Mouse (Mus musculus) embryonic facial prominence, embryonic 11.5 days (tissue): ENCODE measurements at regions not wholly inside any gene's neighbourhood (a gene's known extent, or its start where the extent isn't known, plus 50 kb on each side); places are given as distances from the start of the nearest gene placed in this dataset.

Experiments
- ATAC-seq: fragments of 200-750 bp; cut with Nextera tagmentation; replicated peaks from 2 replicates; pipeline ENCODE4 v1.8.0; 2017; ENCODE audit warnings: low read depth; ENCODE audit not compliant: insufficient number of reproducible peaks, low FRiP score, low TSS enrichment
- DNase-seq: peaks from one replicate; pipeline ENCODE4 v3.0.0-alpha.2; 2015; ENCODE audit warnings: low spot score
- H3K27ac ChIP-seq: fragments of 300-500 bp; sonication (generic); replicated peaks from 2 replicates; pipeline ENCODE4 v1.5.1; 2014; ENCODE audit warnings: mild to moderate bottlenecking, low read depth, low read length, control low read depth
- H3K27me3 ChIP-seq: fragments of 300-500 bp; sonication (generic); 2 replicates; pipeline ENCODE4 v1.6.1; 2014; ENCODE audit warnings: mild to moderate bottlenecking, low read length, moderate library complexity, mixed read lengths; ENCODE audit not compliant: control insufficient read depth, insufficient read depth
- H3K36me3 ChIP-seq: fragments of 300-500 bp; sonication (generic); replicated peaks from 2 replicates; pipeline ENCODE4 v1.6.1; 2014; ENCODE audit warnings: low read depth, mild to moderate bottlenecking, low read length, moderate library complexity, mixed read lengths; ENCODE audit not compliant: control insufficient read depth, insufficient read depth
- H3K4me1 ChIP-seq: fragments of 300-500 bp; sonication (generic); 2 replicates; pipeline ENCODE4 v1.6.1; 2014; ENCODE audit warnings: low read length, mixed read lengths; ENCODE audit not compliant: control insufficient read depth, insufficient read depth
- H3K4me2 ChIP-seq: fragments of 300-500 bp; sonication (generic); 2 replicates; pipeline ENCODE4 v1.6.1; 2014; ENCODE audit warnings: low read depth, mild to moderate bottlenecking, control low read depth, low read length, moderate library complexity
- H3K4me3 ChIP-seq: fragments of 300-500 bp; sonication (generic); 2 replicates; pipeline ENCODE4 v1.5.1; 2014; ENCODE audit warnings: low read depth, low read length, control low read depth
- H3K9ac ChIP-seq: fragments of 300-500 bp; sonication (generic); replicated peaks from 2 replicates; pipeline ENCODE4 v1.6.1; 2014; ENCODE audit warnings: mild to moderate bottlenecking, control low read depth, low read length
- H3K9me3 ChIP-seq: fragments of 300-500 bp; sonication (generic); replicated peaks from 2 replicates; pipeline ENCODE4 v1.6.1; 2016; ENCODE audit warnings: mild to moderate bottlenecking, low read length, inconsistent platforms, mixed read lengths; ENCODE audit not compliant: control insufficient read depth
- WGBS: fragments of 180-500 bp; shearing (Covaris S2); extraction: QIAGEN DNeasy Blood & Tissue Kit; methylation state at CpG from one replicate; pipeline ENCODE4 v1.1.7; 2014; 5-methylcytosine and 5-hydroxymethylcytosine counted together

- Histone ChIP-seq H3K36me3 (no peaks in the 10 kb centered on the region), H3K27ac (no peak overlapping the region), H3K4me1 (no peaks in the 10 kb centered on the region), H3K4me3 (no peak overlapping the region), H3K4me2 (no peak overlapping the region), H3K9ac (no peak overlapping the region), H3K27me3 (no peaks in the 10 kb centered on the region), H3K9me3 (no peaks in the 10 kb centered on the region)
- DNase-seq: no peak
- 61% methylated on average over 3 of the region's 3 CpGs for WGBS
- ATAC-seq: no peak
Observed at GRCm38 (mm10) chr17:14538527-14538926, 155.5 kb downstream of the Thbs2 start.

GRCm38 (mm10) chr17:14532979-14533314 is 161.1 kb downstream of the Thbs2 start:
- no peak for ATAC-seq
- Histone ChIP-seq H3K36me3 (no peaks in the 10 kb centered on the region), H3K9ac (no peak overlapping the region), H3K27ac (no peak overlapping the region), H3K27me3 (no peaks in the 10 kb centered on the region), H3K4me3 (no peak overlapping the region), H3K4me1 (no peaks in the 10 kb centered on the region), H3K9me3 (no peaks in the 10 kb centered on the region), H3K4me2 (no peak overlapping the region)
- DNase-seq: no peak
- WGBS: 90% methylated on average over 4 of the region's 4 CpGs

- H3K9me3 ChIP-seq: no peaks in the 10 kb centered on the region
- H3K36me3 ChIP-seq: no peaks in the 10 kb centered on the region
- H3K27me3 ChIP-seq: no peaks in the 10 kb centered on the region
- no peak overlapping the region for H3K9ac ChIP-seq
- DNase-seq (no peak), ATAC-seq (no peak)
- H3K4me2 ChIP-seq: no peak overlapping the region
- 76% methylated on average over 8 of the region's 8 CpGs for WGBS
- no peak overlapping the region for H3K4me3 ChIP-seq
- no peak overlapping the region for H3K27ac ChIP-seq
- no peaks in the 10 kb centered on the region for H3K4me1 ChIP-seq
Observed at GRCm38 (mm10) chr17:14532298-14532978, 161.6 kb downstream of the Thbs2 start.

- Histone ChIP-seq H3K27ac (no peak overlapping the region), H3K27me3 (no peaks in the 10 kb centered on the region), H3K36me3 (no peaks in the 10 kb centered on the region), H3K4me3 (no peak overlapping the region), H3K4me1 (no peaks in the 10 kb centered on the region), H3K4me2 (no peak overlapping the region), H3K9ac (no peak overlapping the region), H3K9me3 (no peaks in the 10 kb centered on the region)
- WGBS: 85% methylated on average over 3 of the region's 3 CpGs
- no peak for DNase-seq
- ATAC-seq: no peak
Observed at GRCm38 (mm10) chr17:14531796-14532195, 162.2 kb downstream of the Thbs2 start.

- no peaks in the 10 kb centered on the region for H3K27me3 ChIP-seq
- ATAC-seq (no peak), DNase-seq (no peak)
- no peak overlapping the region for H3K4me3 ChIP-seq
- H3K27ac ChIP-seq: no peak overlapping the region
- H3K36me3 ChIP-seq: no peaks in the 10 kb centered on the region
- H3K9ac ChIP-seq: no peak overlapping the region
- no peaks in the 10 kb centered on the region for H3K4me1 ChIP-seq
- 91% methylated on average over 2 of the region's 2 CpGs for WGBS
- H3K9me3 ChIP-seq: no peaks in the 10 kb centered on the region
- no peak overlapping the region for H3K4me2 ChIP-seq
Observed at GRCm38 (mm10) chr17:14527691-14528090, 166.3 kb downstream of the Thbs2 start.

- H3K27me3 ChIP-seq: no peaks in the 10 kb centered on the region
- ATAC-seq (no peak), DNase-seq (no peak)
- no peak overlapping the region for H3K4me2 ChIP-seq
- no peak overlapping the region for H3K9ac ChIP-seq
- no peak overlapping the region for H3K27ac ChIP-seq
- H3K4me3 ChIP-seq: no peak overlapping the region
- H3K4me1 ChIP-seq: no peaks in the 10 kb centered on the region
- no peaks in the 10 kb centered on the region for H3K9me3 ChIP-seq
- 85% methylated on average over 7 of the region's 7 CpGs for WGBS
- H3K36me3 ChIP-seq: no peaks in the 10 kb centered on the region
Observed at GRCm38 (mm10) chr17:14525255-14525654, 168.8 kb downstream of the Thbs2 start.

- H3K4me2 ChIP-seq: no peak overlapping the region
- WGBS: 53% methylated on average over 13 of the region's 13 CpGs
- H3K27me3 ChIP-seq: no peaks in the 10 kb centered on the region
- no peak overlapping the region for H3K9ac ChIP-seq
- no peaks in the 10 kb centered on the region for H3K9me3 ChIP-seq
- no peaks in the 10 kb centered on the region for H3K36me3 ChIP-seq
- ATAC-seq (peak; percentile 64; the same call in 1 of the 2 replicates), DNase-seq (peak; percentile 91)
- no peak overlapping the region for H3K4me3 ChIP-seq
- H3K4me1 ChIP-seq: no peaks in the 10 kb centered on the region
- no peak overlapping the region for H3K27ac ChIP-seq
Observed at GRCm38 (mm10) chr17:14524426-14525236, 169.4 kb downstream of the Thbs2 start.

GRCm38 (mm10) chr17:14522011-14522410 is 172.0 kb downstream of the Thbs2 start:
- Histone ChIP-seq H3K27ac (no peak overlapping the region), H3K4me2 (no peak overlapping the region), H3K36me3 (no peaks in the 10 kb centered on the region), H3K27me3 (no peaks in the 10 kb centered on the region), H3K4me1 (no peaks in the 10 kb centered on the region), H3K9me3 (no peaks in the 10 kb centered on the region), H3K9ac (no peak overlapping the region), H3K4me3 (no peak overlapping the region)
- no peak for ATAC-seq
- DNase-seq: no peak
- 87% methylated on average over 2 of the region's 2 CpGs for WGBS
